Mouse (Mus musculus) heart, adult 18-20 months (tissue): ENCODE results near the gene Myocos. TPM values are rescaled to one million over a fixed set of nuclear protein-coding genes. Genes with fewer than 3 reads are reported as not detected.

Experiments used
- DNase-seq, 2 experiments: peaks; one replicate each; pipeline ENCODE4 v3.0.0; 2021 to 2022; ENCODE audit warnings: mixed read lengths in 1 of 2
- microRNA-seq, 2 experiments: library from miRNA; unstranded; fragments of <30 nt; microRNA quantifications; one replicate each; pipeline ENCODE4 v1.2.0; 2022
- total RNA-seq, 2 experiments: library from RNA; stranded (reverse); gene quantifications; 2 replicates each; pipeline ENCODE4 v1.2.3; 2021

Gene Myocos
- total RNA-seq, 2 experiments from 2014 or later: not detected

- no peak for DNase-seq
Observed at GRCm38 (mm10) chr1:162615511-162615910, 42.5 kb downstream of the Myocos start.

DNA sequence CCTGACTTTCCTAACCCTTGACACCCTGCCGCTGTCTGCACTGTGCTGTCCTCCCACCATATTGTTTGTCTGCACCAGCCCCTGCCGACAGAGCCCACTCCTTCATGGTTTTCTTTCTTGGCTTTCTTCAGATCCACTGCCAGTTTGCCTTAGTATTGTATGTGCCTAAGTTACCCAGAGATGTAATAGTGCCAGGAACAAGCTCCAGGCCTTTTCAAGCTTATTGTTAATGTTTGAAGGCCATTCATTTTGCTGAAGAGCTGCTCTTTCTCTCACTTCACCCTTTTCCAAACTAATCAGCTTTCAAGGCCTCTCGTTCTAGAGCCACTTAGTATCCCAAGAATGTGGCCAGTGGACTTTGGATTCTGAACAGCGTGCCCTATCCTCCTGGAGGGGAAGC, 46.8 kb downstream of the Myocos start:
- DNase-seq: no peak

GRCm38 (mm10) chr1:162609633-162610250, 48.3 kb downstream of the Myocos start:
- DNase-seq: no peak

DNA sequence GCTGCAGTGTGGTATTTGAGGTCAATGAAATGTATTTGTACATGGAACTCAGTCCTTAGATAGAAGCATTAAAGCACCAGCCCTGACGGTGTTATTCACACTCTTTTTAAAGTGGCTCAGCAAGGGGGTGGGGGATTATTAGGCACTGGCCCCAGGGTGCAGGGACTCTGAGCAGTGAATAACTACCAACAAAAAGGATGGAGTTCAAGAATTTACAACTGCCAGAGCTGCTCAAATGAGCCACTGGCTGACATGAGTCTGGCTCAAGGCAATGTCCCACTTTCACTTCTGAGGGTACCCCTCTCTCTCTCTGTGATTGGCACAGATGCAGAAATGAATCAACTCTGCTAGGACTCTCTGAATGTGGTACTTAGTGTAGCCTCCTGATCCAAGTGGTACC, 49.9 kb downstream of the Myocos start:
- DNase-seq: no peak

DNA sequence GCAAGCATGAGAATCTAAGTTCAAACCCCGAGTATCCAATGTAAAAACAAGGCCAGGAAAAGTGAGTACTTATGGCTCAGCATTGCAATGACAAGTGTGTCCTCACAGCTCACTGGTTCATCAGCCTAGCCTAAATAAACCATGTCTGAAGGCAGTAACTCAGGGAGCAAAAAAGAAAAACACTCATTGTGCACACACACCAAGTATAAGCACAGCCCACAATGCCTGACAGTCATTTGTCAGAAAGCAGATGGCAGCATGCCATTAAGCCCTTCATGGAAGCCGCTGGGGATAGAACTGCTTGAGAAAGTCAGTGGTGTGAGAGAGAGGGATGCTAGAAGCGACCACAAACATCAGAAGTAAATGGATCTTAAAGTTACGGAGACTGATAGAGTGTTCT, 56.7 kb downstream of the Myocos start:
- DNase-seq: no peak

DNA sequence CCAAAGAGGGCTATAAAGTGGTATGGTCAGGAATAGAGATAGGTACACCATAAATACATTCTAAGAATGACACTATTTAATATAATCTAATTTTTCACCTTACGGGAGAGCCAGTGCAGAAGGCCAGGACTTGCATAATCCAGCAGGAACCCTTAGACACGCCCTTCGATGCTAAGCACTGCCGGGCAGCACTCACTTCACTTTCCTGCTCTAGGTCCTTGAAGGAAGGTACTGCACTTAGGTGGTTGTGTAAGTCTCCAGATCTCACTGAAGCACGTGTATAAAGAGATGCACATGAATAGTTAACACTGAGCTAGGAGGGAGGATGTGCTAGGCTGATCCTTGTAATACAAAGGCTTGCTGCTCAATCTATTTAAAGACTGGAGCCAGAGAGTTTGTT, 58.4 kb downstream of the Myocos start:
- no peak for DNase-seq

- no peak for DNase-seq
Observed at GRCm38 (mm10) chr1:162597379-162598102, 60.5 kb downstream of the Myocos start.

Small RNA genes within 50 kb of the gene (microRNA-seq; reads per million reads assigned to microRNA genes)
- gene Gm27616: 0 reads per million in 2 experiments

Other genes with a start within 250 kb of the Myocos start
- 1 to 10 TPM; 4.7 to 6.1 TPM for gene Dnm3, start 180.2 kb downstream of the Myocos start, total RNA-seq
- gene Mettl13, start 109.7 kb downstream of the Myocos start, total RNA-seq: 1 to 10 TPM; 4.6 to 4.9 TPM
- gene Vamp4, start 87.7 kb downstream of the Myocos start, total RNA-seq: 10 to 100 TPM; 19.4 to 24.3 TPM
- gene Myoc, start 19.1 kb downstream of the Myocos start, total RNA-seq: 1 to 10 TPM; 2.9 to 3.9 TPM
- gene Prrc2c, start 82.3 kb upstream of the Myocos start, total RNA-seq: 10 to 100 TPM; 60.7 to 78.1 TPM
- not detected for gene Fmo4, start 155.8 kb upstream of the Myocos start, total RNA-seq
- 10 to 100 TPM; 31.4 to 54.9 TPM for gene Fmo1, start 208.4 kb upstream of the Myocos start, total RNA-seq
- gene Fmo2, start 240.5 kb upstream of the Myocos start, total RNA-seq: 10 to 100 TPM; 41.6 to 51.5 TPM